Mouse (Mus musculus) fat pad, adult 2 months (tissue): ENCODE measurements around the gene Hes3.

ENCODE experiments used
- DNase-seq: peaks from one replicate; pipeline ENCODE4 v3.0.0-alpha.2; 2011; ENCODE audit warnings: low read depth, low spot score; ENCODE audit errors: extremely low read depth

The Hes3 gene

DNA sequence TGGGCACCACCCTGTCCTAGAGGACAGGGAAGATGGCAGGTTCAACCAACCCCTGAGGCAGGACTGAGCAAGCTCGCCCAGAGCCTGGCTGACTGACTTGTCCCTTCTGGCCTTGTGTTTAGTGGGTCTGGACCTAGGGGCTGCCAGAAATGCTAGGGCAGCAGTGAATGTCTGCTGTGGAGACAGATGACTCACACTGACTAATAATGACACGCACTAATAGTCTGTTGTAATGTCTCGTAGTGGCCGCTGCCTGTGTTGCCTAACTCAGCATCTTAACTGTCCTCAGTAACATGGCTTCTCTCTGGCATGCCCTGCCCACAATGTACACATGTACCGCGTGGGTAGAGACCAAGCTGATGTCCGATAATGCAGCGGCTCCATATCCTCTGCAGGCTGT, 31.0 kb downstream of the Hes3 start:
- DNase-seq = peak; percentile 26

DNA sequence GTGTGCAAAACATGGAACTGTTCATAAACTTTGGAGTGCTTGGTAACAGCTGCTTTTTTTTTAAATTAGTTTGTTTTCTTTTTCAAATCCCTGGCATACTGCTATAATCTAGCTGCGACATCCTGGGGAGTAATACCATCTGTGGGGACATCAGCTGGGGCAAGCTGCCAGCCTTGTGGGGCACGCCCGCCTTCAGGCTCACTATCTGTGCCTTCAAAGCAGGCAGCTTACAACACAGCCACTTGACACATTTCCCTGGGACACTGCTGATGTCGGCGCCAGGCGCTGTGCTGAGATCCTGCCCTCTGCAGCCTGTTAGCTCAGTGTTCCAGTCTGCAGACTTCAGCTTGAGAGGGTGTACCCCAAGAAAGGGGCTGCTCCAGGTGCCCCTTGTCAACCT, 34.4 kb downstream of the Hes3 start:
- DNase-seq = no peak

DNA sequence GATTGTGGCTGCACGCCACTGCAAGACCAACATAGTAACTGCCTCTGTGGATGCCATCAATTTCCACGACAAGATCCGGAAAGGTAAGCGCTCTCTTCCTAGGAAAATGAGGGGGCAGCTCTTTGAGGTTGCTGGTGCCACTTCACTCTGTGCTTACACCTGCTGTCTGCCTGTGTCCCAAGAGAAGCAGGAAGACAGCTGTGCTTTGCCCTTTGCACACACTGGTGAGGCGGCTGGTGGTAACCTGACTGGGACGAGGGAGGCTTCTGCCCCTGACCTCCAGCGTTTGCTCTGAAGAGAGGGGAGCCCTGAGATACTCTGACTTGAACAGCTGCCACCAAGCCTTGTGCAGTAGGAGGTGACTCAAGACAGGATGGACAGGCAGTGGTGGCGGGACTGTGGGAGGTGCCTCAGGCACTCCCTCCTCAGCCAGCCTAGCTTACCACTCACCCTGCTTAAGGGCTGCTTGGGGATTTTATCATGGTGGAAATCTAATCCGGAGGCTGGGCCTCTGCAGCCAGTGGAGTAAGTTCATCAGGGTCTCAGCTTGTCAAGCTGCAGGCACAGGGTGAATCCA, 38.2 kb downstream of the Hes3 start:
- DNase-seq = no peak

DNA sequence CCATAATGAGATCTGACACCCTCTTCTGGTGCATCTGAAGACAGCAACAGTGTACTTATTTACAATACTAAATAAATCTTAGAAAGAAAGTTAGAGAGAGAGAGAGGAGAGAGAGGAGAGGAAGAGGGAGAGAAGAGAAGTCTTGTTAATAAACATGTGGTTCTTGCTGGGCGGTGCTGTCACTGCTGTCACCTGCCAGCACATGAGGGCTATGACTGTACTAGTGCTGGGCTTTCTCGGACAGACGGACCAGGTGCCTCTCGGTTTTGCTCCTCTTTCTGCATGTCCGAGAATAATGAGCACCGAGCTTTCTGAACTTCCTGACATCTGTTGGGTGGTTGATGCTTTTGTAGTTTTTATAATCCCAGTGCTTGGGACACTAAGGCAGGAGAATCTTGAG, 40.8 kb downstream of the Hes3 start:
- no peak for DNase-seq

DNA sequence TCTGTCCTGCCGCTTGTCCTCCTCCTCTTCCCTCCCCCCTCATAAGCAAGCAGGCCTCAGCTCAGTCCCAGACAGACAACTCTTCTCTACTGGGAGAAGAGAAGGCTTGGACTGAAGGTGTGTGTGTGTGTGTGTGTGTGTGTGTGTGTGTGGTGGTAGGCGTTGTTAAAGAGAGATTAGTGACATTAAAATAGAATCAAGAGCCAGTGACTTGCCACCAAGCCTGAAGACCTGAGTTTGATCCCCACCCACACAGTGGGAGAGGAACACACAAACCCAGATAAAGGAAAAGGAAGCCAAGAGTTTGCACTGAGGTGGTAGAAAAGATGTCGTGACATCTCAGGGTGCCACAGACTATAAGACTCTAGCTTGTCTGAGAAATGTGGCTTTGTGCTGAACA, 44.3 kb downstream of the Hes3 start:
- no peak for DNase-seq

DNA sequence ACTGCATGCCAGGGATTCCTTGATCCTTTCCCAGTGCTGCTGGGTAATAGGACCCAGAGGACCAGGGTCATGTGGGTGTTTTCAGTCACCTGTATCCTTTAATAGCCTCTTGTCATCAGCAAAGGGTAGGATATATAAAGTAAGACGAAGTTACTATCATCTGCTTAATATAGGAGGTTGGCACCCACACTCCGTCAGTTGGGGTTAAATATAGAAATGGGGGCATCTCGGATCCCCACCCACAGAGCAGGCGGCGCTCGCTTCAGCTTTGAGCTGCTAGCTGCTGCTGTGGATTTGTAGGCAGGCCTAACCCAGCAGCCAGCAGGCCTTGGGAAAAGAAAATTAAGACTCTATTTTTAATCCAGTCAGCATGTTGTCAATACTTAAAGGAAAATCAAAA, 45.5 kb downstream of the Hes3 start:
- no peak for DNase-seq

DNA sequence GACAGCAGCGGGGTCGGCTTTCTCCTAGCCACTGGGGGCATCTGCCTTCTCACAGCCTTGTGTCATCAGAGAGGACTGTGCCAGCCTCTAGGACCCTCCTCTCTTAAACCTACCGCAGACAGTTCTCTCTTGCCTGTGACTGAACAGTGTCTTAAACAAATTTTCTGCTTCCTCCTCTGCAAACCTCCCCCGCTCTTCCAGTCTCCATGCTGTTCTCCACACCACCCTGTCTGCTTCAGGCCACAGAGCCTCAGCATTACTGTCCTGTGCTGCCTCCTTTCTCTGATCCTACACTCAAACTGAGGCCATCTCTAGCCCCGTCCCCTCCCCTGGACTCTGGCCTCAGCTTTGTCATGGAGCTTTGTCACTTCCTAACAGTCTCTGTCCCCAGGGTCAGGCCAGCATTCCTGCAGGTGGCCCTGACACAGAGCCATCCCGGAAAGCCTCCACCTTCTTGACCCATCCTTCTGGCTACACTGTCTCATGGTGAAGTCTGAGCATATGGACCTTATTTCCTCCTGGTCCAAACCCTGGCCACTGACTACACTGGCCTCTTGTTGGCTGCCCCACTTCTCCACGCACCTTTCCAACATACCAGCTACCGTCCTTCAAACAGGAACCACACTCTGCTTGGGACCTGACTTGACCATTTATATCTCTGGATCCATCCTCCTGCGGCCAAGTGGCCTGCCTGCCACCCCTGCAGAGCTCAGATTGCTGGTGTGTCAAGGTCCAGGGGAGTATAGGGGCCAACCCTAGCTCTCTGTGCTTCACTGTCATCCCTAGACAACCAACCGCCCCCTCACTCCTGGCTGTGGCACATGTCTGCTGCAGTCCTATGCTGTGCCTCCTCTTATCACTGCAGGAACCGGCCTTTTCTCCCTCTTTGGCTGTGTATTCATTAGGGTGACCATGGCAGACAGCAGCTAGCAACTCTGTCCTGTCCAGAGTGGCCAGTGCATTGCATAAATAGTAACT, 46.6 kb downstream of the Hes3 start:
- DNase-seq = no peak

DNA sequence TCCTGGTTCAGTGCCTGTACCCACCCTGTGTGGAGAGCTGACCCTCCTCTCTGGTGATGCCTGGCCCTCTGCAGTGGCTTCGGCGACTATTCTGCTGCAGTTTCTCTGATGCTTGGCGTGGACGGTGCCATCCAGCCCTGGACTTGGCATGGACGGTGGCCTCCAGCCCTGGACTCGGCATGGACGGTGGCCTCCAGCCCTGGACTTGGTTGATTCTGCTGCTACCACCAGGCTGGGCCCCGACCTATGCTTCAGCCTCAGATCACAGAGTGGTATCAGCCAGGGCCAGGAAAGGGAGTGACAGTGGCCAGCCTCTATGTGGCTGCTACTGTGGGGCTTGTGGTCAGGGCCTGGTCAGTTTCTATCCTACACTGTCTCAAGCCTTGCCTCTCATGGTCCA, 47.5 kb downstream of the Hes3 start:
- no peak for DNase-seq

DNA sequence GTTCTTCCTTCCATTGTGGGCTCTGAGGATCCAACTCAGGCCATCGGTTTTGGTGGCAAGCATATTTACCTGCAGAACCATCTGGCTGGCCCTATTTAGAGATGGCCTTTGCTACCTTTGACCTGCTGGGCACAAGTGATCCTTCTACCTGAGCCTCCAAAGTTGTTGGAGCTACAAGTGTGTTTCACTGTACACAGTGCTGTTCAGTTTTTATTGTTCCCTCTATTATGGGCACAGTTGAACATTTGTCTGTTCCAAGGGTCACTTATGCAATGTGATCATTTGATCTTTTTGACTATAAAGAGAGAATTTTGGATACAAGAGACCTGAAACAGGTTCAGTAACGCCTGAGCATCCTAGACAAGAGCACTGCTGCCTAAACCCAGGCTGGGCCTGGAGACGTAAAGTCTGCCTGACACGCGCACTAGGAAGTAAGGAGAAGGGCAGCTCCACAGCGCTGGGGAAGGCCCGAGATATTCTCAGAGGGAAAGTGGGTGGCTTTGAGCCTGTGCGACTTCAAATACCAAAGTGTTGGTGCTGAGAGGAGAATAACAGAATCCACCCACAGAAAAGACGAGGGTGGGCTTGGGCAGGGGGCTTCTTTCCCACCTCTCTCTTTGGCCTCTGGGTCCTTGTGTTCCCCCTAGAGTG, 48.1 kb downstream of the Hes3 start:
- DNase-seq = no peak

DNA sequence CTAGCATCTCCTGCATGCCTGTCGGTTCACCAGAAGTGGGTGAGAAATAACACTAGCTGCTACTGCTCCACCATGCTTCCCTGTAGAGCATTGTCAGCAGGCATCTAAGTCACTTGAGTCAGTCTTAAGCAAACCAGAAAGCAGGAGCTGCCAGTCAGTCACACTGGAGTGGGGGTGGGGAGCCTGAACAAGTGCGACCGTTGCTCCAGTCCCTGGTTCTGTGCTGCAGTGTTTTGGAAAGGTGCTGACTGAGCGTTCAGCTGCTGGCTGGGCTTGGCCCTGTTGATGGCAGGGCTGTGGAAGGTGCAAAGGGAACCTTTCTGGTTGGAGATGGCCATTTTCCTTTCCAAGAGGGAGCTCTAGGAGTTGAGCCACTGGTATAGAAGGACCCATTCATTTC, 51.5 kb downstream of the Hes3 start:
- DNase-seq = no peak
